8 mouse cellular contexts compared by ENCODE assay signal in genomic region chr7:30121308-30122187, GRCm38 (mm10). TPM values are rescaled to one million over a fixed set of nuclear protein-coding genes. Genes with fewer than 3 reads are reported as not detected.
DNase-seq lines count a peak whose midpoint lies in the region; ATAC-seq lines count a peak whose summit lies in the region.

TSS of gene Zfp382 (plus strand) at chr7:30121942.

- no peaks in the 10 kb centered on the region for H3K36me3 ChIP-seq in intestine, embryonic 15.5 days

- no peaks in the 10 kb centered on the region for H3K9me3 ChIP-seq in intestine, embryonic 15.5 days

- peak within 1 kb of the TSS; percentile 90 for H3K4me2 ChIP-seq in intestine, embryonic 15.5 days (replicated peaks)

- peak; percentile 95 for DNase-seq in adrenal gland, adult 2 months
- peak; percentile 96 for DNase-seq in embryo, embryonic 11 days
- DNase-seq in gastrocnemius, postnatal 25 days, result peak; percentile 88
- peak; percentile 89 to 90 for DNase-seq in left cerebral cortex, postnatal 14 days (ENCODE audit: low spot score in 2 of 2)
- peak; percentile 90 for DNase-seq in right cerebral cortex, postnatal 14 days
- peak; percentile 83 for DNase-seq in urinary bladder, postnatal 25 days (ENCODE audit: low spot score)

- WGBS in intestine, embryonic 15.5 days, result under 1% methylated on average over 60 of the region's 61 CpGs

- ATAC-seq in intestine, embryonic 15.5 days, result peak; percentile 97
- ATAC-seq in megakaryocyte-erythroid progenitor cell, adult 5-6 weeks (replicated peaks; ENCODE audit: low FRiP score, low TSS enrichment, poor library complexity, severe bottlenecking), result peak; percentile 99

- H3K4me1 ChIP-seq in intestine, embryonic 15.5 days (replicated peaks), result 0 out of 2 replicates have a peak, but pooled peaks cover 2% of the 10 kb centered on the region

- peak within 1 kb of the TSS; percentile 58 for H3K27ac ChIP-seq in intestine, embryonic 15.5 days

- intact Hi-C loops in left cerebral cortex, postnatal 14 days (cut with DNase I), result no loop called here

- peak within 1 kb of the TSS; percentile 70 for H3K9ac ChIP-seq in intestine, embryonic 15.5 days

- peak within 1 kb of the TSS; percentile 63 for H3K4me3 ChIP-seq in intestine, embryonic 15.5 days (replicated peaks)

- no peaks in the 10 kb centered on the region for H3K27me3 ChIP-seq in intestine, embryonic 15.5 days (replicated peaks)

RNA-seq across cellular contexts. Expression of gene Zfp382, which starts in this region (rescaled TPM):
- 1 to 10 TPM; 2.5 to 4.2 TPM for total RNA-seq in adrenal gland, adult 2 months (2021)
- polyA plus RNA-seq in adrenal gland, adult 2 months (2012; rRNA removed), result 0.07 and 0.44 TPM in 2 replicates
- 1 to 10 TPM; 1.0 to 1.1 TPM for total RNA-seq in gastrocnemius, postnatal 25 days (2021)
- 6.7 and 8.3 TPM in 2 replicates for polyA plus RNA-seq in intestine, embryonic 15.5 days (2015; fragmentation: Nextera tagmentation; extraction: Ambion mirVana)
- total RNA-seq in left cerebral cortex, postnatal 14 days (2021), result 10 to 100 TPM; 29.8 to 35.3 TPM
- total RNA-seq in megakaryocyte-erythroid progenitor cell, adult 5-6 weeks (2014; fragmentation: Nextera tagmentation), result 2.5 and 2.8 TPM in 2 replicates
- 1.6 and 2.4 TPM in 2 replicates for total RNA-seq in megakaryocyte-erythroid progenitor cell, adult 5-6 weeks (2017)

Comparison
In these comparisons a context has a peak if more than half of its experiments do, and no peak if none do; other contexts are left out.
1. Peak in every context shown above with its lines: DNase-seq, ATAC-seq, H3K4me3 ChIP-seq and H3K27ac ChIP-seq.
2. RNA of gene Zfp382 (total RNA-seq): 29.8 to 35.3 TPM in left cerebral cortex, postnatal 14 days; 2.5 to 4.2 TPM in adrenal gland, adult 2 months, 1.6 to 2.8 TPM in megakaryocyte-erythroid progenitor cell, adult 5-6 weeks and 1.0 to 1.1 TPM in gastrocnemius, postnatal 25 days; every median in the first group is over 4 times any median in the second.